Mouse (Mus musculus): ENCODE measurements around the gene Fgf10. TPM values are rescaled to one million over a fixed set of nuclear protein-coding genes. Genes with fewer than 3 reads are reported as not detected.

The Fgf10 gene
- polyA plus RNA-seq, 1 experiment from 2014 or later, result 0.43 TPM

GRCm38 (mm10) chr13:118759021-118759420, 89.4 kb downstream of the Fgf10 start:
- Histone ChIP-seq H3K27ac (ENCODE audit: low read depth, low read length) (no peak overlapping the region), H3K4me1 (replicated peaks; ENCODE audit: control insufficient read depth, insufficient read depth, low read length) (no peaks in the 10 kb centered on the region), H3K9me3 (ENCODE audit: control insufficient read depth) (no peaks in the 10 kb centered on the region), H3K27me3 (replicated peaks; ENCODE audit: control insufficient read depth, insufficient read depth, low read length) (no peaks in the 10 kb centered on the region), H3K9ac (ENCODE audit: low read depth, low read length) (no peak overlapping the region), H3K4me2 (replicated peaks; ENCODE audit: low read depth) (no peak overlapping the region), H3K36me3 (ENCODE audit: control insufficient read depth, insufficient read depth) (no peaks in the 10 kb centered on the region), H3K4me3 (ENCODE audit: low read depth, low read length) (no peak overlapping the region)
- WGBS, result 36% methylated on average over 2 of the region's 2 CpGs
- no peak for ATAC-seq
- TF ChIP-seq CTCF (IDR thresholded peaks at IDR 0.05; ENCODE audit: low read depth), result no peak

DNA sequence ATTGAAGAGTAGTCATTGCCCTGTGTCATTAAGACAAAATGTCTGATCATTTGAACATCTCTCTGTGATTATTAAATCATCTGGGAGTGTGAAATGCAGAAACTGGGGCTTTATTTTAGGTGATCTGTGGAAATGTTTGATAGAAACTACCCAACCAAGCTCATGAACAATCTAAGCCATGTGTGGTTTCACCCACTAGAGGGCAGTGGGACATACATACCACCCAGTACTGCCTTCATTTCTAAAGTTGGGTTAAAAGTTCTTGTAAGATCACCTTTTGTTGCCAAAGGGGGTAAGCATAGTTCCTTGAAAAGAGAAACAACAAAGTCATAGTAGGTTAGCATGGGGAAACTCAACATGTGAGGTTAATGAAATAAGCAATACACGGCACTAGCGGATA, 93.4 kb downstream of the Fgf10 start:
- Histone ChIP-seq H3K9ac (ENCODE audit: low read depth, low read length) (no peak overlapping the region), H3K9me3 (ENCODE audit: control insufficient read depth) (no peaks in the 10 kb centered on the region), H3K4me3 (ENCODE audit: low read depth, low read length) (no peak overlapping the region), H3K36me3 (ENCODE audit: control insufficient read depth, insufficient read depth) (no peaks in the 10 kb centered on the region), H3K27ac (ENCODE audit: low read depth, low read length) (no peak overlapping the region), H3K27me3 (replicated peaks; ENCODE audit: control insufficient read depth, insufficient read depth, low read length) (no peaks in the 10 kb centered on the region), H3K4me2 (replicated peaks; ENCODE audit: low read depth) (no peak overlapping the region), H3K4me1 (replicated peaks; ENCODE audit: control insufficient read depth, insufficient read depth, low read length) (no peaks in the 10 kb centered on the region)
- 97% methylated on average over 2 of the region's 2 CpGs for WGBS
- ATAC-seq, result no peak
- TF ChIP-seq CTCF (IDR thresholded peaks at IDR 0.05; ENCODE audit: low read depth), result peak; percentile 37; the same call in 1 of the 2 replicates

- Histone ChIP-seq H3K27me3 (replicated peaks; ENCODE audit: control insufficient read depth, insufficient read depth, low read length) (no peaks in the 10 kb centered on the region), H3K4me2 (replicated peaks; ENCODE audit: low read depth) (no peak overlapping the region), H3K9me3 (ENCODE audit: control insufficient read depth) (no peaks in the 10 kb centered on the region), H3K36me3 (ENCODE audit: control insufficient read depth, insufficient read depth) (no peaks in the 10 kb centered on the region), H3K4me3 (ENCODE audit: low read depth, low read length) (no peak overlapping the region), H3K27ac (ENCODE audit: low read depth, low read length) (no peak overlapping the region), H3K4me1 (replicated peaks; ENCODE audit: control insufficient read depth, insufficient read depth, low read length) (no peaks in the 10 kb centered on the region), H3K9ac (ENCODE audit: low read depth, low read length) (no peak overlapping the region)
- no peak for TF ChIP-seq CTCF (IDR thresholded peaks at IDR 0.05; ENCODE audit: low read depth)
- no peak for ATAC-seq
These were observed 102.6 kb downstream of the Fgf10 start for GRCm38 (mm10) chr13:118772188-118772587.

DNA sequence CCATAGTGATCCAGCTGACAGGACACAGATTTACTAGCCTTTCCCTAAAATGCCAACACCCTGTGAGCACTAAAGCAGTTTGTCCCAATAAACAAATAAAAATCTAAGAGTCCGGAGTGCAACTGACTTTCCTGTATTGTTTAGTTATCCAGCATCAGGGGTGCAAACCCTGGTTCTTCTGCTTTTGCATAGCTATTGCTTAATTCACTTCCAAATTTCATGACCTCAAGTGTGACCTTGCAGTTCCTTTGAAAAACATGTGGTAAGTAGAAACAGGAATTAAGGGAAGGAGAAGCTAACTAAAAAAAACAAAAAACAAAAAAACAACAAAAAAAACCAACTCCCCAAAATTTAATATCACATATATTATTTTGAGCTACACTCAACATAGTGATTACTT, 105.6 kb downstream of the Fgf10 start:
- WGBS, result 65% methylated on average over 1 of the region's 1 CpGs
- no peak overlapping the region for H3K4me3 ChIP-seq (ENCODE audit: low read depth, low read length)
- no peaks in the 10 kb centered on the region for H3K27me3 ChIP-seq (replicated peaks; ENCODE audit: control insufficient read depth, insufficient read depth, low read length)
- H3K27ac ChIP-seq (ENCODE audit: low read depth, low read length), result no peak overlapping the region
- TF ChIP-seq CTCF (IDR thresholded peaks at IDR 0.05; ENCODE audit: low read depth), result no peak
- no peaks in the 10 kb centered on the region for H3K4me1 ChIP-seq (replicated peaks; ENCODE audit: control insufficient read depth, insufficient read depth, low read length)
- H3K9me3 ChIP-seq (ENCODE audit: control insufficient read depth), result no peaks in the 10 kb centered on the region
- no peak overlapping the region for H3K9ac ChIP-seq (ENCODE audit: low read depth, low read length)
- ATAC-seq, result no peak
- no peak overlapping the region for H3K4me2 ChIP-seq (replicated peaks; ENCODE audit: low read depth)
- H3K36me3 ChIP-seq (ENCODE audit: control insufficient read depth, insufficient read depth), result no peaks in the 10 kb centered on the region

GRCm38 (mm10) chr13:118779161-118779560, 109.6 kb downstream of the Fgf10 start:
- ATAC-seq, result no peak
- TF ChIP-seq CTCF (IDR thresholded peaks at IDR 0.05; ENCODE audit: low read depth), result no peak
- Histone ChIP-seq H3K27ac (ENCODE audit: low read depth, low read length) (no peak overlapping the region), H3K9ac (ENCODE audit: low read depth, low read length) (no peak overlapping the region), H3K36me3 (ENCODE audit: control insufficient read depth, insufficient read depth) (no peaks in the 10 kb centered on the region), H3K9me3 (ENCODE audit: control insufficient read depth) (no peaks in the 10 kb centered on the region), H3K27me3 (replicated peaks; ENCODE audit: control insufficient read depth, insufficient read depth, low read length) (no peaks in the 10 kb centered on the region), H3K4me3 (ENCODE audit: low read depth, low read length) (no peak overlapping the region), H3K4me1 (replicated peaks; ENCODE audit: control insufficient read depth, insufficient read depth, low read length) (no peaks in the 10 kb centered on the region), H3K4me2 (replicated peaks; ENCODE audit: low read depth) (no peak overlapping the region)
- 76% methylated on average over 2 of the region's 2 CpGs for WGBS

DNA sequence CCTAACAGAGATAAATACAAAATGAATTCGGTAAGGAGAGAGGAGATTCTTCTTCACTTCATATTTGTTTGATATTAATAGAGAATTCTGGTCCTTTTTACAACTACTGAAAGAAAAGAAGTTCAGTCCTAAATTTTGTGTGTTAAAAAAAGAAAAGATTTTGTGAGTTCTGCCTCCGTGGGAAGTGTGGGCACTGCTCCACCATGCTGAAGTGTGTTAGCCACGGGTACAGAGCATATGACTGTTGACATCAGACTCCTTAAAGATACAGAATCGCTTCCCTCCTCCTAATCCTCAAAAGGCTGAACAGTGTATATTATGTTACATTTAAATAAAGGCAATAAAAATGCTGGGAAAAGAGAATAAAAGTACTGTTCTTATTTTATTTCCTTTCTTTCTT, 122.2 kb downstream of the Fgf10 start:
- H3K4me1 ChIP-seq (replicated peaks; ENCODE audit: control insufficient read depth, insufficient read depth, low read length), result no peaks in the 10 kb centered on the region
- H3K27ac ChIP-seq (ENCODE audit: low read depth, low read length), result no peak overlapping the region
- H3K9ac ChIP-seq (ENCODE audit: low read depth, low read length), result no peak overlapping the region
- no peak overlapping the region for H3K4me3 ChIP-seq (ENCODE audit: low read depth, low read length)
- ATAC-seq, result no peak
- 56% methylated on average over 4 of the region's 4 CpGs for WGBS
- H3K9me3 ChIP-seq (ENCODE audit: control insufficient read depth), result no peaks in the 10 kb centered on the region
- no peak overlapping the region for H3K4me2 ChIP-seq (replicated peaks; ENCODE audit: low read depth)
- no peaks in the 10 kb centered on the region for H3K36me3 ChIP-seq (ENCODE audit: control insufficient read depth, insufficient read depth)
- no peak for TF ChIP-seq CTCF (IDR thresholded peaks at IDR 0.05; ENCODE audit: low read depth)
- no peaks in the 10 kb centered on the region for H3K27me3 ChIP-seq (replicated peaks; ENCODE audit: control insufficient read depth, insufficient read depth, low read length)

DNA sequence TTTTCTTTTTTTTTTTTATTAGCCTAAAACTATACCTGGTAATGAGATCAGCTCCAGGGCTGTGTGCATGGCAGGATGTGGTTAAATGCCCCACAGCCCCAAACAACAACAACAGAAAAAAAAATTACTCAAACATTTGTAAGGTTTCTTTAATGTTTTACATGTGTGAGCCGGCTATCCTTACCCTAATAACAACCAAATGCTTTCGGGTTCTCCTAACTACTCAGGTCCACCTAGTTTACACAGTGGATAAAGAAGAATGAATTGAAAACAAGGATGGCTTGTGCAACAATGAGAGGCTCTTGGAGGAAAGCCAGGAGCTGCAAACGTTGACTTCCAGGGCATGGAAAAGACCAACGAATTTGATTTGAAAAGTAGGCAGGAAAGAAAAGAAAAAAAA, 122.6 kb downstream of the Fgf10 start:
- no peak for ATAC-seq
- Histone ChIP-seq H3K9ac (ENCODE audit: low read depth, low read length) (no peak overlapping the region), H3K27me3 (replicated peaks; ENCODE audit: control insufficient read depth, insufficient read depth, low read length) (no peaks in the 10 kb centered on the region), H3K4me3 (ENCODE audit: low read depth, low read length) (no peak overlapping the region), H3K27ac (ENCODE audit: low read depth, low read length) (no peak overlapping the region), H3K36me3 (ENCODE audit: control insufficient read depth, insufficient read depth) (no peaks in the 10 kb centered on the region), H3K4me1 (replicated peaks; ENCODE audit: control insufficient read depth, insufficient read depth, low read length) (no peaks in the 10 kb centered on the region), H3K4me2 (replicated peaks; ENCODE audit: low read depth) (no peak overlapping the region), H3K9me3 (ENCODE audit: control insufficient read depth) (no peaks in the 10 kb centered on the region)
- WGBS, result 31% methylated on average over 4 of the region's 4 CpGs
- no peak for TF ChIP-seq CTCF (IDR thresholded peaks at IDR 0.05; ENCODE audit: low read depth)
